Mouse (Mus musculus): ENCODE data around the gene Krt87.

Krt87 gene

DNA sequence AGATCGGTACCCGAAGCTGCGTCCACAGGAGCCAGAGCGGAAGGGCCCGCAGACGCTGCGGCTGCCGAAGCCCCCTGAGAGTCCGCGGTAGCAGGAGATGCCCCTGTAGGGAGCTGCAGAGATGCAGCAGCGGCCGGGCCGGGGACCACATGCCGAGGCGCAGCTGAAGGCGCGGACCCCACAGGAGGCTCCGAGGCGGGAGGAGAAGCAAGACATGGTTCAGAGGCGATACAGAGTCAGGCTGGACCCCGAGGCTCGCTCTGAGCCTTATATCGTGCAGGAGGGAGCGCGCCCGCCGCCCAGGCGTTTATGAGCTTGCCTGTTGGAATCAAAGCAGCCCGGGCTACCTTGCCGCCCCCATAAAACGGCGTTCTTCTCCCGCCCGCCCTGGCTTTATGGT lies at the start of gene Krt87:
Gene Krt87, minus strand, starts transcription at position 250 of the 400 bp plus-strand sequence.
- no peak for DNase-seq (ENCODE audit: low spot score)

DNA sequence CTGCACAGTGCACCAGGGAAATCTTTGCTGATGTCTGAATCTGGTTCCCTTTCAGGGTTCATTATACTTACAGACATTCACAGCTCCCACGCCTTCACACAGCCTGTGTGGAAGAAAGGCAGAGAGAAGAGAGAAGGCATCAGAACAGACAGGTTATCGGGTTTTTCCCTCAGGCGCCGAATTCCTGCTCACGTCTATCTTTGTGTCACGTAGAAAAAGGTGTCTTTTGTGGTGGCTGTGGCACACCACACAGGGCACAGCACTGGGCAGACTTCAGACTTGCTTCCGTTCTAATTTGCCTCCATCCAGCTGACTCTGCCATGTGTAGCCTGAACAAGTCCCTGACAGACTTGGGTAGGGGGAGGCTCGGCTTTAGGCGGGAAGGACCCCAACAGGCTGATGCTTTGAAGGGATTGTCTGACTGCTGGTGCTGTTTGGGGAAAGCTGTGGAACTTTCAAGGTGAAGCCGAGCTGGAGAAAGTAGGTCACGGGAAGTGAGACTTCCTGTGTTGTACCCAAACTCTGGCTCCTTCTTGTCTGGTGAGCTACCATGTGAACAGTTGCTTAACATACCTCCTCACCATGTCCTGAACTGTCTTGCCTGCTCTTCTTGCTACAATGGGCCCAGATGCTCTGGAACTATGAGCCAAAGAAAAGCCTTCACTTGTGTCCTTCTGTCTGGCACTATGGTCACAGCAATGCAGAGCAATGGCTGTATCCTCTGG lies 47.5 kb upstream of the Krt87 start:
- DNase-seq (ENCODE audit: low spot score): no peak

DNA sequence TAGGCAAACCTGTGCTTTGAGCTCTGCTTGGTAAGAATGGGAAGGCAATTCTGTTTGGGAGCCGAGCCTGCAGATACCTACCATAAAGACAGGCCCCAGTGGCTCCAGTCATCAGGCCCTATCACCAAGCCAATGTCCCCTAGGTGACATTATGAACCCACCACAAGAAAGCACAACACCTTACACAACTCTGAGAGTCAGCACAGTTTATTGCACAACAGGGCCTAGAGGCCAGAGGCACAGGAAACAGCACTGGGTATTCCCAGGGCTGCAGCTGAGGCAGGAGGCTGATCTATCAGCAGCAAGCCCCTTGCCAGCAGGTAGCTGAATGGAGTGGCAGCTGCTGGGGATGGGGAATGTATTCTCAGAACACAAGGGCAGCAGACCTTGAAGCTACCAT lies 46.3 kb upstream of the Krt87 start:
- no peak for DNase-seq (ENCODE audit: low spot score)

- no peak for DNase-seq (ENCODE audit: low spot score)
These were observed 45.0 kb upstream of the Krt87 start for GRCm38 (mm10) chr15:101483646-101484045.

GRCm38 (mm10) chr15:101482056-101482455 lies 43.5 kb upstream of the Krt87 start:
- DNase-seq (ENCODE audit: low spot score): no peak

DNA sequence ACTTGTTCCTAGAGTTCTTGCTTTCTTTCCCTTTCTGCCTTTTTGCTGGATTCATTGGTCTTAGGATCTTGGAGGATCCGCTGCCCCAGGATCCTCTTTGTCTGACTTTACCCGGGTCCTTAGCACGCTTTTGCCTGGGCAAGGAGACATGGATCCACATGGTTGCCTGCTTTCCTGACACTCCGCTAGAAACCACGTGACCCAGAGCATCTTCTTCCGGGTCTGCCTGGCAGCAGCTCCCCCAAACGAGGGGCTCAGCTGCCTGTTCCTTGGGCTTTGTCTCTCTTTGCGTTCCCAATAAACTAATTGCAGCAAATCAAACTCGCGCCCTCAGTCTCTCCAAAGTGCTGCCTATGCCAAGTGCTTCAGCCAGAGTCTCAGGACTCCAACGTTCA lies 41.1 kb upstream of the Krt87 start:
- DNase-seq (ENCODE audit: low spot score): no peak

DNA sequence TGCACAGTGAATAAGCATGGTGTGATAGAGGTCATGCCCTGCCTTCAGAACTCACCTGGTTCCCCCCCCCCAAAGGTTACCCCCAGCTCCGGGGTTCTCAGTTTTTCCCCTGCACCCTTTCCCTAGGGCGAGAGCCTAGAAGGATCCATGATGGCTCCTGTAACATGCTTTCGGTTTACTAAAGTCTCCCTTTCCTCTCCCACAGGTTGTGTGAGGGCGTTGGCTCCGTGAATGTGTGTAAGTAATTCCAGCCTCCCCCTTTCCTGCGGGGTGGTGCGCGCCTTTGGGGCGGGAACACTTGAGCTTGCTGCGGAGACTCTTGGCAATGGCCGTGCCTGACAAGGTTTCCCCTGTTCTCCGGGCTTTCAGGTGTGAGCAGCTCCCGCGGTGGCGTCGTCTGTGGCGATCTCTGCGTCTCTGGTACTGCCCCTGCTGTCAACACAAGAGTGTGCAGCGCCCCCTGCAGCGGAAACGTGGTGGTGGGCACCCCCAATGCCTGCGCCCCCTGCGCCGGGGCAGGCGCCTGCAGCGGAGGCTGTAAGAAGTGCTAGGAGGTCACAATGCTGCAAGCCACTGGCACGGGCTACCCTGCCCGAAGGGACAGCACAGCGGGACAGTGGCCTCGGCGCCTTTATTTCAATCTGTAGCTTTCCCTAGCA lies 40.5 kb upstream of the Krt87 start:
- no peak for DNase-seq (ENCODE audit: low spot score)

DNA sequence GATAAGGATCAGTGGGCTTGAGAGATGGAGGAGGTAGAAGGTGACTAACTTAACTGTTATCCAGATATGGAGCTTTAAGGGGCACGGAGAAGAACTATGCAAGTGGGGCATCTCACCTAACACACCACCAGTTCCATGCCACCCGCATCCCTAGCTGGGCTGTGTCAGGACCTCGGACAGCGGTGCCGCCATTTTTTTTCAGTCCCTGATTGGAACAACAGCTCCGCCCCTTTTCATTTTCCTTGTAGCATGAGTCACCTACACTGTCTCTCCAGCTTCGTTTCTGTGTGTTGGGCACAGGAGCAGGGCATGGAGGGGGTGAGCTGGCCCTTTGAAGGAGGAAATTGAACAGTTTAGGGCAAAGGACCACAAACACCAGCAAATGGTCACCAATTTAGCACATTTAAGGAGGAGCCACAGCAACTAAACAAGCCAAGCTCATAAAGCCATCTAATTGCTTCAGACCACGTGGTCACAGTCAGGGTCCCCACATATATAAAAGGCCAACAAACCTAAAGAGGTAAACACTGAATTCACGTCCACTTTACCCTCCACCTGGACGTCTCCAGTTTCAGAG lies 34.4 kb upstream of the Krt87 start, which contains the start of gene Krt86:
Gene Krt86, plus strand, starts transcription at position 527 of the 577 bp plus-strand sequence.
- no peak for DNase-seq (ENCODE audit: low spot score)

GRCm38 (mm10) chr15:101469093-101469492 lies 30.5 kb upstream of the Krt87 start:
- no peak for DNase-seq (ENCODE audit: low spot score)

GRCm38 (mm10) chr15:101463651-101464050 lies 25.0 kb upstream of the Krt87 start, which contains the start of gene Krt81:
Krt81 (minus strand) TSS chr15:101463751.
- DNase-seq (ENCODE audit: low spot score): no peak

- no peak for DNase-seq (ENCODE audit: low spot score)
These were observed 20.7 kb upstream of the Krt87 start for GRCm38 (mm10) chr15:101459283-101459682.

DNA sequence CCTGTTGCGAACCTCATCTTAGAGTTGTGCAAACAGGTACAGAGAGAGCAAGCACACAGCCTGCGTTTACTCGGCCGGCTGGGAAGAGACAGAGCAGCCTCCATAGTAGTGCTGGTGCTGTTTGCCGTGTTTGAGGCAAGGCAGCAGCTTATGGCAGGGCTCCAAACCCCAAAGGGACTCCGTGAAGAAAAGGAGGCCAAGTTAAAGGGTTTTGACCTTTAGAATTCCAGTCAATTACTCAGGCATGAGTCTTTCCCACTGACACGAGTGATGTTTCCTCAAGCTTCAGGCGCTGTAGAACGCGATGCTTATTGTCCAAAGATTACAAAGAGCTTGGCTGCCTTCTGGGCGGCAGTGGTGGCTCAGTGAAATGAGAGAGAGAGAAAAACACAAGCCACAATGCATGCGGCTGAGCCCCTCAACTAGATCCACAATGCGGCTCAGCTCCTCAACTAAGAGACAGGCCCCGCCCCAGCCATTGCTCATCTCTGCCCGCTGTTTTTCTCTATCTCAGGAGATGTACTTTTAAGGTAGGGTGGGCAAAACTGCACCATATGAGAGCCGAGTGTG lies 19.8 kb upstream of the Krt87 start:
- no peak for DNase-seq (ENCODE audit: low spot score)

DNA sequence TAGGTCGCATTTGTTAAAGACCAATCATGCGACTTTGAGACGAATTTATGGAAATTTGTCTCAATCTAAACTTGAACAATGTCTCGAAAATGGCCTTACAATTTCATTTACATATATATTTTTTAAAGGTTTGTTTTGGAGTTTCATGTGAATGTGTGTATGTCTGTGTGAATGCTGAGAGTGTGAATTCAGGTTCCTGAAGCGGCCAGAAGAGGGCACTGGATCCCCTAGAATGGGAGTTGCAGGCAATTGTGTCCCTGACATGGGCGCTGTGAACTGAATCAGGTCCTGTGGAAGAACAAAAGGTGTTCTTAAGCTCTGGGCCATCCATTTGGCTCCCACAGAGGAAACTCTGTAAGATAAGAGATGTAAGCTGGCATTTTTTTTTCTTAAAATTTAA lies 17.3 kb upstream of the Krt87 start:
- no peak for DNase-seq (ENCODE audit: low spot score)

- DNase-seq (ENCODE audit: low spot score): no peak
These were observed 16.7 kb upstream of the Krt87 start for GRCm38 (mm10) chr15:101455292-101455691.

GRCm38 (mm10) chr15:101454774-101455173 lies 16.2 kb upstream of the Krt87 start:
- DNase-seq (ENCODE audit: low spot score): no peak

- peak; percentile 40 for DNase-seq (ENCODE audit: low spot score)
These were observed 14.6 kb upstream of the Krt87 start for GRCm38 (mm10) chr15:101453093-101453736.

GRCm38 (mm10) chr15:101447444-101447843 lies 8.8 kb upstream of the Krt87 start, which contains the start of gene Krt88:
Krt88 (plus strand) TSS chr15:101447744.
- DNase-seq (ENCODE audit: low spot score): no peak

- no peak for DNase-seq (ENCODE audit: low spot score)
These were observed 8.0 kb upstream of the Krt87 start for GRCm38 (mm10) chr15:101446572-101446971.

DNA sequence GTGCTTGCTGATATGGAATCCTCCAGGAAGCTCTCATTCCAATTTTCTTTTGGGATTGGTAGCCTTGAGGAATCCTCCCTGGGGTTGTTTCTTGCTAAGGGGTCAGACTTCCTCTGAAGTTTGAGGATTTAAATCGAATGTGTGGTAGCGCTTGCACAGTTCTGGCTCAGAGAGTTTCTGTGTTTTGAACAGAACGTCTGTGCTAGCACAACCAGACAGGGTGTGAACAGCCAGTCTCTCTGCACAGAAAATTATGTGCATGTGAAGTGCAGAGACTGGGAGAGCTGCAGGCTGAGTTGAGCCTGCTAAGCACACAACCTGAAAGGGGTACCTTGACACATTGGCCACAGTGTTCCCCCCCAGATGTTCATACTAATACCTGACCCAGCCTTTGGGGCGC lies 2.2 kb upstream of the Krt87 start:
- DNase-seq (ENCODE audit: low spot score): no peak

DNA sequence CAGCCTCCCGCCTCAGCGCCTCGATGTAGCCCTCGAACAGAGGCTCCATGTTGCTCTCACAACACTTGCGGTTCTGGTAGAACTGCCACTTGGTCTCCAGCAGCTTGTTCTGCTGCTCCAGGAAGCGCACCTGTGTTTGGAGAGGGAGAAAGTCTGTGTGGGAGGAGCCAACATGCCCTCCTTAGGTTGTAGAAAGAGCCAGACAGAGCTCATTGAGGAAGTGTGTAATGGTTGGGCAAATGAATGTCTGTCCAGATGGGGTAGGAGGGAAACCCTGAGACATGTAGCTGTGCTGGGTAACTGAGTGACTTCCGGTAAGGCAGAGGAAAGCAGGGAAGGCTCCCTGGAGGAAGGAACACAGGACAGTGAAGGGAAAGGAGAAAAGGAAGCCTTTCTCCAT lies 2.0 kb downstream of the Krt87 start:
- DNase-seq (ENCODE audit: low spot score): no peak

- DNase-seq (ENCODE audit: low spot score): no peak
These were observed 13.7 kb downstream of the Krt87 start for GRCm38 (mm10) chr15:101424914-101425313.

GRCm38 (mm10) chr15:101420903-101421302 lies 17.7 kb downstream of the Krt87 start:
- no peak for DNase-seq (ENCODE audit: low spot score)

All from layer of hippocampus, adult 9-10 months (tissue).